Mouse (Mus musculus): ENCODE measurements at regions not wholly inside any gene's neighbourhood (a gene's known extent, or its start where the extent isn't known, plus 50 kb on each side); places are given as distances from the start of the nearest gene placed in this dataset.
A peak's percentile ranks its signal among the peaks of the same experiment; 100 is the strongest.

GRCm38 (mm10) chr2:48536930-48537329, 277.0 kb upstream of the Acvr2a start:
- Histone ChIP-seq H3K27me3 (ENCODE audit: poor library complexity, severe bottlenecking) (no peaks in the 10 kb centered on the region), H3K27ac (peak overlapping the region; percentile 62; the same call in 1 of the 2 replicates), H3K36me3 (replicated peaks) (no peaks in the 10 kb centered on the region), H3K4me1 (peaks cover 23% of the 10 kb centered on the region), H3K9me3 (no peaks in the 10 kb centered on the region), H3K4me3 (no peak overlapping the region)
- WGBS: 87% methylated on average over 4 of the region's 4 CpGs
- no peak for DNase-seq (ENCODE audit: extremely low spot score, low spot score)

DNA sequence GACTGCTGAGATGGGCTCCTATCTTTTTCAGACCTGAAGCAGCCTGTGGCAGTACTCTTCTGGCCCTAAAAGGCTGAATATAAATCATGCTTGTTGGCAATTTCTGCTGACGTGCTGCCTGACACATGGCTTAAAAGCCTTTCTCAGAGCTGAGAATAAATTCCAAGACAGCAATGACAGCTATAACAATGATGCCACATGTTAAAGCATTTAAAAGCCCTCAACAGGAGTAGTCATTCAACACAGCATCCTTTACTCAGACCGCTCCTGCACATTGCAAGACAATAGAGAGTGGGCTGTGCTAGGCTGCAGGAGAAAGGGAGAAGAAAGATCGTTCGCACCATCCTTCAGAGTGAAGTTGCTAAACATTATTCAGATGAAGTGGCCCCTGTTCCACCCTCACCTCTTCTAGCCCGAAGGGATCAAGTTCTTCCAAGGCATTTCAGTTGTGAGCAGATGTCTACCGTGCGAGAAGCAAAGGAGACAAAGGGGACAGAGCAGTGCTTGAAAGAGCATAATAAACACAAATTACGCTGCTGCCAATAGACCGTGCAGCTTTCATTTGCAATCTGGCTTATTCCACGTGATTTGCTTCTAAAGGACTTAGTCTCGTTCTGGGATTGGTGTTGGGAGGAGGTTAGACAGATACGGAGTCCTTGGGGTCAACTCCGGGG, 275.1 kb upstream of the Acvr2a start:
- Histone ChIP-seq H3K27ac (peak overlapping the region; percentile 80), H3K36me3 (replicated peaks) (no peaks in the 10 kb centered on the region), H3K27me3 (ENCODE audit: poor library complexity, severe bottlenecking) (no peaks in the 10 kb centered on the region), H3K4me3 (peak overlapping the region; percentile 30), H3K4me1 (peaks cover 23% of the 10 kb centered on the region), H3K9me3 (no peaks in the 10 kb centered on the region)
- 26% methylated on average over 13 of the region's 13 CpGs for WGBS
- peak; percentile 59 for DNase-seq (ENCODE audit: extremely low spot score, low spot score)

DNA sequence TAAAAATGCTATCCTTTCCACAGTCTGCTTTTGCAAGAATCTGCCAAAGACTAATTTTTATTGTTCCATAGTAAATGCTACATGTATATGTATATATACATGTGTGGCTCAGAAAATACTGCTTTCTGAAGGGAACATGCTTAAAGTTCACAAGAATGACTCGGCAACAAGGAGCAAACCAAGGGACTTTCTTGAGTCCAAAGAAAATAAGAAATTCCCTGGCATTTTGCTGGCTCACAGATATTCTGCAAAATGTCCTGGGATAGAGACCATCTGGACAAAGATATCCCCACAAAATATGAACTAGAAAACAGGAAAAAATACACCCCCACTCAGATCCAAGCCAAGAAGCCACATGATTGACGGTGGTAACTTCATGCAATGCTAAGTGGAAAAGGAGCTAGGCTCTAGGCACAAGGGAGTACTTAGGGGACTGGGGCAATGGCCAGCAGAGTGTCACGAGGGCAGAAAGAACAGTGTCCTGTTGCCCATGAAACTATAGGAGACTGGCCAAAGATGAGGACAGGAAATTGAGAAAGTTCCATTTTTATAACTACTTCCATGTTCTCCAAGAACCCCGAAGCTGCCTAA, 274.3 kb upstream of the Acvr2a start:
- no peaks in the 10 kb centered on the region for H3K27me3 ChIP-seq (ENCODE audit: poor library complexity, severe bottlenecking)
- H3K9me3 ChIP-seq: no peaks in the 10 kb centered on the region
- peaks cover 23% of the 10 kb centered on the region for H3K4me1 ChIP-seq
- DNase-seq (ENCODE audit: extremely low spot score, low spot score): no peak
- H3K27ac ChIP-seq: peak overlapping the region; percentile 80
- no peaks in the 10 kb centered on the region for H3K36me3 ChIP-seq (replicated peaks)
- no peak overlapping the region for H3K4me3 ChIP-seq
- 76% methylated on average over 4 of the region's 4 CpGs for WGBS

- no peaks in the 10 kb centered on the region for H3K9me3 ChIP-seq
- WGBS: 90% methylated on average over 4 of the region's 4 CpGs
- no peak for DNase-seq (ENCODE audit: extremely low spot score, low spot score)
Observed at GRCm38 (mm10) chr2:48544377-48544776, 269.5 kb upstream of the Acvr2a start.

DNA sequence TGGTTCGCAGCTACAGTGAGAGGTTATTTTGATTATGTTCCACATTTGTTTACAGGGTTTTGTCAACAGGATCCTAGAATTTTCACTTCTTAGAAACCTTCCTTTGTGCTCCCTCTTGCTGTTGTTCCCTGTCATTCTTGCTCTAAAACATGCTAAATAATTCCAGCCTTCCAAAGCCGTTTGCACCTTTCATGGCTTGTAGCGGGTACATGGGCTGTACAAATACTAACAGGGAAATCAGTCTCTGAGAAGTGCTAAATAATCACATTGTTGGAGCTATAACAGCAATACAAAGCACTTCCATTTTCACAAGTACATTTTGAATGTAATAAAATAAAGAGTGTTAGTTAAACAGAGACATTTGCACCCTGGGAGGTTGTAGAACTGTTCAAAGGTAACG, 268.8 kb upstream of the Acvr2a start:
- no peaks in the 10 kb centered on the region for H3K36me3 ChIP-seq (replicated peaks)
- peaks cover 1% of the 10 kb centered on the region for H3K4me1 ChIP-seq
- no peak for DNase-seq (ENCODE audit: extremely low spot score, low spot score)
- H3K9me3 ChIP-seq: no peaks in the 10 kb centered on the region
- H3K27me3 ChIP-seq (ENCODE audit: poor library complexity, severe bottlenecking): no peaks in the 10 kb centered on the region
- H3K27ac ChIP-seq: no peak overlapping the region
- WGBS: 91% methylated on average over 4 of the region's 4 CpGs
- no peak overlapping the region for H3K4me3 ChIP-seq

More at GRCm38 (mm10) chr2:48544377-48544776, 269.5 kb upstream of the Acvr2a start:
- no peaks in the 10 kb centered on the region for H3K36me3 ChIP-seq (replicated peaks)
- H3K4me3 ChIP-seq: no peak overlapping the region
- H3K27ac ChIP-seq: no peak overlapping the region
- H3K4me1 ChIP-seq: peaks cover 8% of the 10 kb centered on the region
- H3K27me3 ChIP-seq (ENCODE audit: poor library complexity, severe bottlenecking): no peaks in the 10 kb centered on the region

DNA sequence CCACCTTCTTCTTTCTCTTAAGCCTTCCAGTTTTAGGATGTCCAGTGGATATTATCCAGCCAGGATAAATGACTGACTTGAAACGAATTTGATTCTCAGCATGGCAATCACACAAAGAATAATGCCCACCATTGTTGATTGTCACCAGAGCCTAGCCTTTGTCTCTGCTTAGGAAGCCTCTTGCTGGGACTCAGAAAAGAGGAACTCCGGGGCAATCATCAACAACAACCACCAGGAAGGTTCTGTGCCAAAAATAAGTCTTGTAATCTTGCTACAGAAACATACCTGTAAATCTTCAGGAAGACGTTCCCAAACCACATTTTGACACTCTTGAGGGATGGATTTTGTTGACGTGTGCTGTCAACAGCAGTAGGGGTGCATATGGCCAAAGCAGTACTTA, 268.2 kb upstream of the Acvr2a start:
- 61% methylated on average over 4 of the region's 4 CpGs for whole genome bisulfite sequencing
- no peaks in the 10 kb centered on the region for H3K27me3 ChIP-seq (ENCODE audit: poor library complexity, severe bottlenecking)
- H3K9me3 ChIP-seq: no peaks in the 10 kb centered on the region
- DNase-seq (ENCODE audit: extremely low spot score, low spot score): no peak
- H3K27ac ChIP-seq: no peak overlapping the region
- H3K36me3 ChIP-seq (replicated peaks): no peaks in the 10 kb centered on the region
- H3K4me3 ChIP-seq: no peak overlapping the region
- no peaks in the 10 kb centered on the region; the same call in 1 of the 2 replicates for H3K4me1 ChIP-seq

DNA sequence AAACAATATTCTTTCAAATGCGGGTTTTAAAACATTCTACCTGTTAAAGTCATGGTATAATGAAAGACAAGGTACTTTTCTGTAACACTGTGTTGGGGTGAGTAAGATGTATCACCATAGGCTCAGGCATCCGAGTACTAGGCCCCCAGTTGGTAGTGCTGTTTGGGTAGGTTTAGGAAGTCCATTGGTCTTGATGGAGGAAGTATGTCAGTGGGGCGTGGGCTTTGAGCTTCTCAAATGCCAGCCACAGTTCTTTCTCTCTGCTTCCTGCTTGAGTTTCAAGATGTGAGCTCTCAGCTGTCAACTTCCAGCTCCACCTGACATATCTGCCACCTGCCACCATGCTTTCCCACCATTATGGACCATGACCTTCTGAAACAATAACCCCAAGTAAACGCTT, 267.7 kb upstream of the Acvr2a start:
- H3K27ac ChIP-seq: no peak overlapping the region
- no peaks in the 10 kb centered on the region for H3K36me3 ChIP-seq (replicated peaks)
- no peak for DNase-seq (ENCODE audit: extremely low spot score, low spot score)
- H3K9me3 ChIP-seq: no peaks in the 10 kb centered on the region
- no peaks in the 10 kb centered on the region for H3K27me3 ChIP-seq (ENCODE audit: poor library complexity, severe bottlenecking)
- WGBS: 95% methylated on average over 4 of the region's 4 CpGs
- H3K4me1 ChIP-seq: no peaks in the 10 kb centered on the region
- H3K4me3 ChIP-seq: no peak overlapping the region

GRCm38 (mm10) chr2:48556600-48556999, 257.3 kb upstream of the Acvr2a start:
- no peaks in the 10 kb centered on the region for H3K9me3 ChIP-seq
- H3K4me3 ChIP-seq: no peak overlapping the region
- H3K27ac ChIP-seq: no peak overlapping the region
- no peaks in the 10 kb centered on the region for H3K4me1 ChIP-seq
- 82% methylated on average over 3 of the region's 3 CpGs for WGBS
- DNase-seq (ENCODE audit: extremely low spot score, low spot score): no peak
- no peaks in the 10 kb centered on the region for H3K36me3 ChIP-seq (replicated peaks)
- H3K27me3 ChIP-seq (ENCODE audit: poor library complexity, severe bottlenecking): no peaks in the 10 kb centered on the region

- DNase-seq (ENCODE audit: extremely low spot score, low spot score): no peak
- Histone ChIP-seq H3K27me3 (ENCODE audit: poor library complexity, severe bottlenecking) (no peaks in the 10 kb centered on the region), H3K36me3 (replicated peaks) (no peaks in the 10 kb centered on the region), H3K9me3 (no peaks in the 10 kb centered on the region), H3K4me3 (no peak overlapping the region), H3K27ac (no peak overlapping the region), H3K4me1 (no peaks in the 10 kb centered on the region)
Observed at GRCm38 (mm10) chr2:48557123-48557522, 256.8 kb upstream of the Acvr2a start.

- Histone ChIP-seq H3K4me1 (no peaks in the 10 kb centered on the region), H3K36me3 (replicated peaks) (no peaks in the 10 kb centered on the region), H3K27me3 (ENCODE audit: poor library complexity, severe bottlenecking) (no peaks in the 10 kb centered on the region), H3K4me3 (no peak overlapping the region), H3K27ac (no peak overlapping the region), H3K9me3 (no peaks in the 10 kb centered on the region)
- 91% methylated on average over 3 of the region's 3 CpGs for WGBS
- DNase-seq (ENCODE audit: extremely low spot score, low spot score): no peak
Observed at GRCm38 (mm10) chr2:48558641-48559040, 255.3 kb upstream of the Acvr2a start.

DNA sequence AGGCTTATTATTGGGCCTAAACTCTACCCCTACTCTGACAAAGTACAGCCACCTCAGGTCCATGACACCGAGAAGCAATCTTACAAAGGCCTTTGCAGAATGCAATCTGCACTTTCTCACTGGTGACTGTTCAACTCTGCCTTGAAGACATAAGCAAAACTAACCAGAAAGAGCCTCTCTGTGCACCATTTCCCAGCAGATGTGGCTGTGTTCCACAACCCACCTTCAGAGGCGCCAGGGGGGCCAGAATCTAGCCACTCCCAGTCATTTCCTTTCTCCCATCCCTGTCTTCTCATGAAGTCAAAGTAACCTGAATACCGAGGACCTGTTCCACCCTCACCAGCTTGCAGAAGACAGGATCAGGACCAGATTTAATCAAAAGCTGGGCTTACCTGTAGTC, 250.3 kb upstream of the Acvr2a start:
- no peaks in the 10 kb centered on the region for H3K36me3 ChIP-seq (replicated peaks)
- H3K4me3 ChIP-seq: no peak overlapping the region
- H3K4me1 ChIP-seq: peaks cover 9% of the 10 kb centered on the region
- DNase-seq (ENCODE audit: extremely low spot score, low spot score): no peak
- no peak overlapping the region for H3K27ac ChIP-seq
- 78% methylated on average over 3 of the region's 3 CpGs for WGBS
- H3K27me3 ChIP-seq (ENCODE audit: poor library complexity, severe bottlenecking): no peaks in the 10 kb centered on the region
- H3K9me3 ChIP-seq: no peaks in the 10 kb centered on the region

GRCm38 (mm10) chr2:48564170-48564569, 249.7 kb upstream of the Acvr2a start:
- peaks cover 9% of the 10 kb centered on the region for H3K4me1 ChIP-seq
- no peaks in the 10 kb centered on the region for H3K36me3 ChIP-seq (replicated peaks)
- no peak overlapping the region for H3K27ac ChIP-seq
- DNase-seq (ENCODE audit: extremely low spot score, low spot score): no peak
- H3K27me3 ChIP-seq (ENCODE audit: poor library complexity, severe bottlenecking): no peaks in the 10 kb centered on the region
- WGBS: 88% methylated on average over 4 of the region's 4 CpGs
- H3K4me3 ChIP-seq: no peak overlapping the region
- no peaks in the 10 kb centered on the region for H3K9me3 ChIP-seq

DNA sequence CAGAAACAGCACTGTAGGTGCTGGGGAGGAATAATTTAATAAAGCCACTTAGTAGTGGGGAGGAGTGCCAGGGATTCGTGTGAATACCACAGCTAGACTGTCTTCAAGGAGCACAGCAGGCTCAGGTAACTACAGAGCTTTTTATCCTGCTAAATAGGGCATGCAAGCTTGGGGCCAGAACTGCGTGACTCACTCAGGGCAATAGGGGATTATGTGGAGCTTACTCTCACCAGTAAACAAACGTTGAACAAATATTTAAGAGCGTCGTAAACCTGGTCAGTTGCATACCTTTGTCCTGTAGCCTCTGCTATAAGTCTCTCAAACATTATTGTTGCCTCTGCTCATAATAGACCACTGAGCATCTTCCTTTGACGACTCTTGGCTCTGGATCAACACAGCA, 246.0 kb upstream of the Acvr2a start:
- no peak for DNase-seq (ENCODE audit: extremely low spot score, low spot score)
- no peak overlapping the region for H3K27ac ChIP-seq
- peaks cover 9% of the 10 kb centered on the region for H3K4me1 ChIP-seq
- H3K9me3 ChIP-seq: no peaks in the 10 kb centered on the region
- no peak overlapping the region for H3K4me3 ChIP-seq
- 44% methylated on average over 6 of the region's 6 CpGs for WGBS
- H3K36me3 ChIP-seq (replicated peaks): no peaks in the 10 kb centered on the region
- H3K27me3 ChIP-seq (ENCODE audit: poor library complexity, severe bottlenecking): no peaks in the 10 kb centered on the region
